Comparison of ENCODE assay signal across 19 mouse cellular contexts in genomic region chr14:76223036-76223650, GRCm38 (mm10).
DNase-seq lines count a peak whose midpoint lies in the region; ATAC-seq and TF ChIP-seq lines count a peak whose summit lies in the region.
"Had no signal": no experiment of that assay in that cellular context is flagged by ENCODE, and none has a peak within 500 bp of the region (broad histone marks: within the 10 kb centered on the region; RNA-seq: fewer than 3 reads in every experiment).

No protein-coding gene starts in this region.

- 52% methylated on average over 8 of the region's 8 CpGs for WGBS in lung, adult 2 months
- 53% methylated on average over 8 of the region's 8 CpGs for WGBS in intestine, embryonic 15.5 days
- WGBS in lung, postnatal 0 days, result 44% methylated on average over 8 of the region's 8 CpGs
- WGBS in stomach, embryonic 15.5 days, result 51% methylated on average over 8 of the region's 8 CpGs

- H3K27ac ChIP-seq in intestine, embryonic 15.5 days, result no peak overlapping the region
- peak overlapping the region; percentile 47; the same call in 1 of the 2 replicates for H3K27ac ChIP-seq in lung, postnatal 0 days (ENCODE audit: low read length)
- peak overlapping the region; percentile 72 for H3K27ac ChIP-seq in stomach, embryonic 15.5 days
- H3K27ac ChIP-seq: kidney, embryonic 15.5 days; limb, embryonic 13.5 days; liver, embryonic 14.5 days had no signal

- no peak for TF ChIP-seq CTCF in lung, adult 2 months (IDR thresholded peaks at IDR 0.05; ENCODE audit: insufficient read depth, low read length)
- no peak for TF ChIP-seq CTCF in lung, postnatal 0 days (IDR thresholded peaks at IDR 0.05)

- H3K9me3 ChIP-seq in intestine, embryonic 15.5 days, result no peaks in the 10 kb centered on the region
- no peaks in the 10 kb centered on the region for H3K9me3 ChIP-seq in lung, postnatal 0 days (ENCODE audit: low read length)
- H3K9me3 ChIP-seq in stomach, embryonic 15.5 days, result no peaks in the 10 kb centered on the region
- H3K9me3 ChIP-seq: heart, embryonic 10.5 days had no signal

- TF ChIP-seq POLR2A in lung, adult 2 months (IDR thresholded peaks at IDR 0.05; ENCODE audit: borderline replicate concordance, extremely low read depth, low read depth, low read length), result no peak

- H3K27me3 ChIP-seq in intestine, embryonic 15.5 days (replicated peaks), result no peaks in the 10 kb centered on the region
- no peaks in the 10 kb centered on the region for H3K27me3 ChIP-seq in lung, postnatal 0 days (replicated peaks; ENCODE audit: insufficient read depth, low read length)
- H3K27me3 ChIP-seq in stomach, embryonic 15.5 days (replicated peaks), result no peaks in the 10 kb centered on the region
- H3K27me3 ChIP-seq: kidney, embryonic 15.5 days; limb, embryonic 13.5 days; Patski had no signal

- TF ChIP-seq EP300 in lung, postnatal 0 days (IDR thresholded peaks at IDR 0.05), result peak; percentile 99

- peak; percentile 7 to 61 for DNase-seq in lung, adult 18-20 months
- no peak for DNase-seq in lung, adult 2 months
- peak; percentile 90 for DNase-seq in lung, postnatal 0 days (ENCODE audit: low spot score)
- DNase-seq in left cerebral cortex, postnatal 14 days (ENCODE audit: low spot score in 2 of 2), result no peak
- DNase-seq in cerebellum, adult 18-20 months, result no peak
- DNase-seq: cerebellum, adult 9-10 months; gastrocnemius, postnatal 25 days; heart, postnatal 14 days; right cerebral cortex, postnatal 4 days had no signal

- H3K4me3 ChIP-seq in lung, adult 2 months (replicated peaks; ENCODE audit: extremely low read depth, low read depth, low read length), result no peak overlapping the region
- H3K4me3 ChIP-seq in intestine, embryonic 15.5 days (replicated peaks), result no peak overlapping the region
- H3K4me3 ChIP-seq in lung, postnatal 0 days (ENCODE audit: low read depth, low read length), result no peak overlapping the region
- no peak overlapping the region for H3K4me3 ChIP-seq in stomach, embryonic 15.5 days (replicated peaks)
- H3K4me3 ChIP-seq: forebrain, embryonic 12.5 days; heart, embryonic 10.5 days; kidney, embryonic 15.5 days; limb, embryonic 13.5 days had no signal

- peak; percentile 90 for ATAC-seq in intestine, embryonic 15.5 days
- ATAC-seq in lung, postnatal 0 days, result peak; percentile 98
- ATAC-seq in stomach, embryonic 15.5 days (ENCODE audit: insufficient read depth, low FRiP score, low read depth), result peak; percentile 90
- ATAC-seq in monocyte, adult 5-6 weeks (replicated peaks; ENCODE audit: insufficient number of reproducible peaks, low FRiP score, low TSS enrichment, poor library complexity, severe bottlenecking), result no peak
- ATAC-seq: Patski had no signal

- intact Hi-C loops in left cerebral cortex, postnatal 14 days (cut with DNase I), result no loop called here

- H3K4me2 ChIP-seq in intestine, embryonic 15.5 days (replicated peaks), result no peak overlapping the region
- no peak overlapping the region for H3K4me2 ChIP-seq in lung, postnatal 0 days (replicated peaks; ENCODE audit: low read depth, low read length)
- H3K4me2 ChIP-seq in stomach, embryonic 15.5 days, result no peak overlapping the region
- H3K4me2 ChIP-seq: forebrain, embryonic 12.5 days; kidney, embryonic 15.5 days; limb, embryonic 13.5 days; midbrain, embryonic 11.5 days had no signal

- no peaks in the 10 kb centered on the region for H3K36me3 ChIP-seq in intestine, embryonic 15.5 days
- no peaks in the 10 kb centered on the region for H3K36me3 ChIP-seq in lung, postnatal 0 days (ENCODE audit: insufficient read depth, low read length)
- H3K36me3 ChIP-seq in stomach, embryonic 15.5 days, result no peaks in the 10 kb centered on the region
- H3K36me3 ChIP-seq: forebrain, embryonic 12.5 days; heart, embryonic 10.5 days; kidney, embryonic 15.5 days; limb, embryonic 13.5 days had no signal

- no peak overlapping the region for H3K9ac ChIP-seq in intestine, embryonic 15.5 days
- H3K9ac ChIP-seq in lung, postnatal 0 days (replicated peaks; ENCODE audit: low read depth), result no peak overlapping the region
- H3K9ac ChIP-seq in stomach, embryonic 15.5 days, result no peak overlapping the region
- H3K9ac ChIP-seq: forebrain, embryonic 12.5 days; kidney, embryonic 15.5 days; limb, embryonic 13.5 days; liver, embryonic 14.5 days had no signal

- no peaks in the 10 kb centered on the region for H3K4me1 ChIP-seq in lung, adult 2 months (ENCODE audit: control insufficient read depth, insufficient read depth, low read length)
- H3K4me1 ChIP-seq in intestine, embryonic 15.5 days (replicated peaks), result peaks cover 10% of the 10 kb centered on the region; the same call in 1 of the 2 replicates
- H3K4me1 ChIP-seq in lung, postnatal 0 days (ENCODE audit: insufficient read depth, low read depth, low read length), result peaks cover 9% of the 10 kb centered on the region; the same call in 1 of the 2 replicates
- peaks cover 10% of the 10 kb centered on the region; the same call in 1 of the 2 replicates for H3K4me1 ChIP-seq in stomach, embryonic 15.5 days

Comparison
In these comparisons a context has a peak if more than half of its experiments do, and no peak if none do; other contexts are left out.
1. DNase-seq: peak in lung, adult 18-20 months (2 of 2) and lung, postnatal 0 days (single experiment); none in lung, adult 2 months (single experiment), left cerebral cortex, postnatal 14 days (0 of 2) and cerebellum, adult 18-20 months (0 of 2).